Mouse (Mus musculus): ENCODE results near the gene Efcab14.

GRCm38 (mm10) chr4:115775056-115775455, 37.5 kb downstream of the Efcab14 start:
- TF ChIP-seq GATA1 (IDR thresholded peaks at IDR 0.05; ENCODE audit: low read length) (no peak), TAL1 (IDR thresholded peaks at IDR 0.05; ENCODE audit: low read length) (no peak)

All from erythroblast, embryonic 14.5 days (primary cell).